Mouse (Mus musculus): ENCODE data around the gene Pgghg. TPM values are rescaled to one million over a fixed set of nuclear protein-coding genes. Genes with fewer than 3 reads are reported as not detected.

Pgghg gene
- polyA plus RNA-seq, 2 experiments: 26.7 to 52.8 TPM

- H3K9ac ChIP-seq (ENCODE audit: low read depth, low read length, severe bottlenecking): no peak overlapping the region
- H3K36me3 ChIP-seq (ENCODE audit: control insufficient read depth, insufficient read depth, low read length): no peaks in the 10 kb centered on the region
- no peak overlapping the region for H3K4me2 ChIP-seq (replicated peaks; ENCODE audit: low read depth, low read length, severe bottlenecking)
- DNase-seq (ENCODE audit: low spot score): no peak
- no peak for TF ChIP-seq POLR2A (IDR thresholded peaks at IDR 0.05; ENCODE audit: borderline replicate concordance, extremely low read depth, insufficient read depth, insufficient read length)
- ATAC-seq (ENCODE audit: low FRiP score, low read depth): no peak
- no peak overlapping the region for H3K4me3 ChIP-seq (replicated peaks; ENCODE audit: low read length)
- no peak overlapping the region for H3K27ac ChIP-seq (replicated peaks; ENCODE audit: low read depth, low read length)
- WGBS: 84% methylated on average over 7 of the region's 7 CpGs
- H3K4me1 ChIP-seq (ENCODE audit: control insufficient read depth, insufficient read depth, low read length): 0 out of 2 replicates have a peak, but pooled peaks cover 3% of the 10 kb centered on the region
- H3K9me3 ChIP-seq (ENCODE audit: control insufficient read depth, low read length): no peaks in the 10 kb centered on the region
- H3K27me3 ChIP-seq (ENCODE audit: control insufficient read depth, insufficient read depth, low read length): no peaks in the 10 kb centered on the region
These were observed 33.5 kb upstream of the Pgghg start for GRCm38 (mm10) chr7:140907697-140908096.

GRCm38 (mm10) chr7:140908181-140908580 lies 33.0 kb upstream of the Pgghg start:
- Histone ChIP-seq H3K4me1 (ENCODE audit: control insufficient read depth, insufficient read depth, low read length) (0 out of 2 replicates have a peak, but pooled peaks cover 3% of the 10 kb centered on the region), H3K4me2 (replicated peaks; ENCODE audit: low read depth, low read length, severe bottlenecking) (peak overlapping the region; percentile 73), H3K27me3 (ENCODE audit: control insufficient read depth, insufficient read depth, low read length) (no peaks in the 10 kb centered on the region), H3K27ac (replicated peaks; ENCODE audit: low read depth, low read length) (no peak overlapping the region), H3K9me3 (ENCODE audit: control insufficient read depth, low read length) (no peaks in the 10 kb centered on the region), H3K4me3 (replicated peaks; ENCODE audit: low read length) (no peak overlapping the region; the same call in 1 of the 2 replicates), H3K36me3 (ENCODE audit: control insufficient read depth, insufficient read depth, low read length) (no peaks in the 10 kb centered on the region), H3K9ac (ENCODE audit: low read depth, low read length, severe bottlenecking) (no peak overlapping the region)
- TF ChIP-seq POLR2A (IDR thresholded peaks at IDR 0.05; ENCODE audit: borderline replicate concordance, extremely low read depth, insufficient read depth, insufficient read length): no peak
- ATAC-seq (ENCODE audit: low FRiP score, low read depth): no peak
- 51% methylated on average over 7 of the region's 7 CpGs for WGBS
- DNase-seq (ENCODE audit: low spot score): no peak

GRCm38 (mm10) chr7:140908634-140909107 lies 32.5 kb upstream of the Pgghg start:
- DNase-seq (ENCODE audit: low spot score): peak; percentile 64
- no peak for TF ChIP-seq POLR2A (IDR thresholded peaks at IDR 0.05; ENCODE audit: borderline replicate concordance, extremely low read depth, insufficient read depth, insufficient read length)
- H3K4me2 ChIP-seq (replicated peaks; ENCODE audit: low read depth, low read length, severe bottlenecking): peak overlapping the region; percentile 73
- H3K36me3 ChIP-seq (ENCODE audit: control insufficient read depth, insufficient read depth, low read length): no peaks in the 10 kb centered on the region
- 5% methylated on average over 19 of the region's 19 CpGs for WGBS
- H3K4me1 ChIP-seq (ENCODE audit: control insufficient read depth, insufficient read depth, low read length): 0 out of 2 replicates have a peak, but pooled peaks cover 3% of the 10 kb centered on the region
- ATAC-seq (ENCODE audit: low FRiP score, low read depth): peak; percentile 82
- H3K9me3 ChIP-seq (ENCODE audit: control insufficient read depth, low read length): no peaks in the 10 kb centered on the region
- peak overlapping the region; percentile 44 for H3K9ac ChIP-seq (ENCODE audit: low read depth, low read length, severe bottlenecking)
- peak overlapping the region; percentile 35 for H3K4me3 ChIP-seq (replicated peaks; ENCODE audit: low read length)
- H3K27me3 ChIP-seq (ENCODE audit: control insufficient read depth, insufficient read depth, low read length): no peaks in the 10 kb centered on the region
- no peak overlapping the region for H3K27ac ChIP-seq (replicated peaks; ENCODE audit: low read depth, low read length)

- Histone ChIP-seq H3K4me1 (ENCODE audit: control insufficient read depth, insufficient read depth, low read length) (0 out of 2 replicates have a peak, but pooled peaks cover 3% of the 10 kb centered on the region), H3K27ac (replicated peaks; ENCODE audit: low read depth, low read length) (no peak overlapping the region), H3K4me2 (replicated peaks; ENCODE audit: low read depth, low read length, severe bottlenecking) (no peak overlapping the region), H3K9ac (ENCODE audit: low read depth, low read length, severe bottlenecking) (no peak overlapping the region), H3K27me3 (ENCODE audit: control insufficient read depth, insufficient read depth, low read length) (no peaks in the 10 kb centered on the region), H3K36me3 (ENCODE audit: control insufficient read depth, insufficient read depth, low read length) (no peaks in the 10 kb centered on the region), H3K9me3 (ENCODE audit: control insufficient read depth, low read length) (no peaks in the 10 kb centered on the region), H3K4me3 (replicated peaks; ENCODE audit: low read length) (no peak overlapping the region)
- TF ChIP-seq POLR2A (IDR thresholded peaks at IDR 0.05; ENCODE audit: borderline replicate concordance, extremely low read depth, insufficient read depth, insufficient read length): no peak
- no peak for ATAC-seq (ENCODE audit: low FRiP score, low read depth)
- no peak for DNase-seq (ENCODE audit: low spot score)
- WGBS: 66% methylated on average over 3 of the region's 3 CpGs
These were observed 28.9 kb upstream of the Pgghg start for GRCm38 (mm10) chr7:140912293-140912692.

GRCm38 (mm10) chr7:140912846-140913482 lies 28.2 kb upstream of the Pgghg start:
- ATAC-seq (ENCODE audit: low FRiP score, low read depth) (no peak), DNase-seq (ENCODE audit: low spot score) (no peak)
- H3K4me2 ChIP-seq (replicated peaks; ENCODE audit: low read depth, low read length, severe bottlenecking): no peak overlapping the region
- 0 out of 2 replicates have a peak, but pooled peaks cover 3% of the 10 kb centered on the region for H3K4me1 ChIP-seq (ENCODE audit: control insufficient read depth, insufficient read depth, low read length)
- H3K36me3 ChIP-seq (ENCODE audit: control insufficient read depth, insufficient read depth, low read length): no peaks in the 10 kb centered on the region
- no peaks in the 10 kb centered on the region for H3K27me3 ChIP-seq (ENCODE audit: control insufficient read depth, insufficient read depth, low read length)
- H3K9me3 ChIP-seq (ENCODE audit: control insufficient read depth, low read length): no peaks in the 10 kb centered on the region
- TF ChIP-seq POLR2A (IDR thresholded peaks at IDR 0.05; ENCODE audit: borderline replicate concordance, extremely low read depth, insufficient read depth, insufficient read length): no peak
- no peak overlapping the region for H3K4me3 ChIP-seq (replicated peaks; ENCODE audit: low read length)
- H3K27ac ChIP-seq (replicated peaks; ENCODE audit: low read depth, low read length): no peak overlapping the region
- H3K9ac ChIP-seq (ENCODE audit: low read depth, low read length, severe bottlenecking): no peak overlapping the region
- 62% methylated on average over 5 of the region's 5 CpGs for WGBS

All from limb, embryonic 14.5 days (tissue).